Mouse (Mus musculus): ENCODE results near the gene Ralgapa2.

DNA sequence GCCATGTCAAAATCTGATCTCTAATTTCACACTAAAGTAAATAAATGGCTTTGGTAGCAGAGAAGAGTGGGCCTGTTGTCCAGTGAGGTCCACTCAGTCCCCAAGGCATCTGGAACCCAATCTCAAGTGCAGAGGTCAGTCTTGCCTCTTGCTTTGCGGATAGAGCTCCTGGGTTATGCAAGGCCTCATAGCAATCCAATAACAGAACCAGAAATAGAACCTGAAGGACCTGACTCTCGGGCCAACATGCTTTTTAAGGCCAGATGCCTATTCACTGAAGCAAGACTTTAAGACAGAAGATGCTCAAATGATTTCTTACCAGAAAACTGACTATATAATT, 407 bp upstream of the Ralgapa2 start:
- no peak for TF ChIP-seq CTCF (IDR thresholded peaks at IDR 0.05; ENCODE audit: borderline replicate concordance, extremely low read depth, insufficient read depth, insufficient read length)
- no peak for TF ChIP-seq POLR2A (IDR thresholded peaks at IDR 0.05; ENCODE audit: borderline replicate concordance, extremely low read depth, insufficient read depth, insufficient read length, poor library complexity, severe bottlenecking)
